Mouse (Mus musculus) intestine, postnatal 0 days (tissue): ENCODE data around the gene Prph. TPM values are rescaled to one million over a fixed set of nuclear protein-coding genes. Genes with fewer than 3 reads are reported as not detected.

Experiments used
- ATAC-seq: fragments of 200-750 bp; cut with Nextera tagmentation; 2 replicates; pipeline ENCODE4 v1.8.0; 2017; ENCODE audit warnings: mild to moderate bottlenecking, moderate TSS enrichment, moderate library complexity
- H3K27ac ChIP-seq: fragments of 300-500 bp; sonication (generic); 2 replicates; pipeline ENCODE4 v1.5.1; 2014; ENCODE audit warnings: mild to moderate bottlenecking, low read depth, low read length, moderate library complexity
- H3K27me3 ChIP-seq: fragments of 300-500 bp; sonication (generic); replicated peaks from 2 replicates; pipeline ENCODE4 v1.6.1; 2014; ENCODE audit warnings: low read length, mixed read lengths; ENCODE audit not compliant: control insufficient read depth, insufficient read depth
- H3K36me3 ChIP-seq: fragments of 300-500 bp; sonication (generic); 2 replicates; pipeline ENCODE4 v1.6.1; 2014; ENCODE audit warnings: mild to moderate bottlenecking, moderate library complexity; ENCODE audit not compliant: control insufficient read depth, insufficient read depth
- H3K4me1 ChIP-seq: fragments of 300-500 bp; sonication (generic); replicated peaks from 2 replicates; pipeline ENCODE4 v1.6.1; 2014; ENCODE audit warnings: antibody characterized with exemption, low read length, mixed read lengths; ENCODE audit not compliant: control insufficient read depth, insufficient read depth
- H3K4me2 ChIP-seq: fragments of 300-500 bp; sonication (generic); replicated peaks from 2 replicates; pipeline ENCODE4 v1.6.1; 2014; ENCODE audit warnings: low read depth, mild to moderate bottlenecking, moderate library complexity
- H3K4me3 ChIP-seq: fragments of 300-500 bp; sonication (generic); 2 replicates; pipeline ENCODE4 v1.5.1; 2014; ENCODE audit warnings: low read depth, low read length
- H3K9ac ChIP-seq: fragments of 300-500 bp; sonication (generic); 2 replicates; pipeline ENCODE4 v1.6.1; 2014; ENCODE audit warnings: mild to moderate bottlenecking, low read depth, low read length
- H3K9me3 ChIP-seq: fragments of 300-500 bp; sonication (generic); 2 replicates; pipeline ENCODE4 v1.6.1; 2016; ENCODE audit warnings: mixed run types; ENCODE audit not compliant: control insufficient read depth
- CTCF ChIP-seq: sonication (generic); IDR thresholded peaks from 2 replicates; pipeline ENCODE4 v1.5.1; 2016; ENCODE audit warnings: low read depth, mild to moderate bottlenecking, control low read depth, antibody characterized with exemption, moderate library complexity
- WGBS: fragments of 180-500 bp; shearing (Covaris S2); extraction: QIAGEN DNeasy Blood & Tissue Kit; methylation state at CpG from one replicate; pipeline ENCODE4 v1.1.7; 2014; 5-methylcytosine and 5-hydroxymethylcytosine counted together
- polyA plus RNA-seq: library from polyadenylated mRNA; unstranded; fragments of >200 nt; fragmentation: Nextera tagmentation; extraction: Ambion mirVana; gene quantifications from 2 replicates; pipeline ENCODE4 v1.2.1, GENCODE M21; 2015

Gene Prph
- polyA plus RNA-seq, 1 experiment from 2014 or later: 29.8 TPM

DNA sequence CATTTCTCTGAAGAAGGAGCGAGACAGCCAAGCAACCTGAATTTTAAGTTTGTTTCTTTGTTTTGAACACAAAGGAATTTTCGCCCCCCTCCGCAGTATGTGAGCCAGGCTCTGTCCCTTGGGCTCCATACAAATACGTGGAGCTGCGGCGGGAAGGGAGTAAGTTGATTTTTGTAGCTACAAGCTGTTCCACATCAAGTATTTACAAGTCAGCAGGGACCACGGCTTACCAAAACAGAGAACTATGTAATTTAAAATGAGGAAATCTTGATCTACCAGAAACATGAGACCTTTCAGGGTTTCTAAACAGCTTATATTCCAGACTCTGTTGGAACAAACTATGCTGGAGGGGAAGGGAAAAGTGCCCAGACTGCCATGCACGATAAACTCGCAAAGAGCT is 37.0 kb upstream of the Prph start:
- Histone ChIP-seq H3K27me3 (no peaks in the 10 kb centered on the region), H3K4me2 (no peak overlapping the region), H3K9ac (no peak overlapping the region), H3K9me3 (no peaks in the 10 kb centered on the region), H3K27ac (no peak overlapping the region), H3K36me3 (no peaks in the 10 kb centered on the region), H3K4me1 (no peaks in the 10 kb centered on the region), H3K4me3 (no peak overlapping the region)
- no peak for ATAC-seq
- no peak for TF ChIP-seq CTCF
- 75% methylated on average over 9 of the region's 9 CpGs for WGBS

DNA sequence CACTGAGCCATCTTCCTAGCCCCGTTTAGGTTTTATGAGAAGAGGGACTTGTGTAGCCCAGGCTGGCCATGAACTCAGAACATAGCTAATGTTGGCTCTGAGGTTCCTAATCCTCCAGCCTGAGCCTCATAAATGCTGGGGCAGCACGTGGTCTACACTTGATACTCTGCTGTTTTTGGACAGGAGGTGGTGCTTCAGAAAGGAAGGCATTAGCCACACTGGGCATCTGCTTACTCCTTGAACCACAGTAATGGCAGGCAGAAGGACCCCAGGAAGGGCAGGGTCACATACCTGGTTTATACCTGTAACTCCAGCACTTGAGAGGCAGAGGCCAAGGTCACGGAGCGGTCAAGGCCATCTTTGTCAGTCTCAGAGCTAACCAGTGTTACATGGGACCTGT is 36.3 kb upstream of the Prph start:
- WGBS: 83% methylated on average over 4 of the region's 4 CpGs
- TF ChIP-seq CTCF: no peak
- Histone ChIP-seq H3K36me3 (no peaks in the 10 kb centered on the region), H3K27ac (no peak overlapping the region), H3K4me1 (no peaks in the 10 kb centered on the region), H3K9ac (no peak overlapping the region), H3K9me3 (no peaks in the 10 kb centered on the region), H3K4me3 (no peak overlapping the region), H3K4me2 (no peak overlapping the region; the same call in 1 of the 2 replicates), H3K27me3 (no peaks in the 10 kb centered on the region)
- no peak for ATAC-seq

DNA sequence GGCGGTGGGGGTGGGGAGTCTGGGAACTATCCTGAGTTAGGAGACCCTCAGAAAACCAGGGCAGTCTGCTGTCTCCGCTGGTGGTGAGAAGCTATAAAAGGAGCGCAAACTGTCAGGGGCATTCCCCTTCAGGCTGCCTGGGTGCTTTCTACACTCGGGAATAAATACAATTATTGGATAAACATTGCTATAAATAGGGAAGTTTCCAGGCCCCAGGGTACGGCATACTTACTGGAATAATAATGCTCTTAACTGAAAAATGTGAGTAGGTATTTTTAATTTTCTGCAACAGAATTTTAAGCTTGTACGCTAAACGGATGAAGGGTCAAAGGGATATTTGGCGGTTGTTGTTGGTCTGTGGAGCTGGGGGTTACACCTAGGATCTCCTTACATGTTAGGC is 35.5 kb upstream of the Prph start:
- Histone ChIP-seq H3K9ac (0 out of 2 replicates have a peak overlapping the region, but pooled peaks have one; percentile 0), H3K4me3 (no peak overlapping the region), H3K4me2 (no peak overlapping the region), H3K9me3 (no peaks in the 10 kb centered on the region), H3K27me3 (no peaks in the 10 kb centered on the region), H3K36me3 (no peaks in the 10 kb centered on the region), H3K27ac (no peak overlapping the region), H3K4me1 (no peaks in the 10 kb centered on the region)
- no peak for ATAC-seq
- no peak for TF ChIP-seq CTCF
- 56% methylated on average over 8 of the region's 8 CpGs for WGBS

DNA sequence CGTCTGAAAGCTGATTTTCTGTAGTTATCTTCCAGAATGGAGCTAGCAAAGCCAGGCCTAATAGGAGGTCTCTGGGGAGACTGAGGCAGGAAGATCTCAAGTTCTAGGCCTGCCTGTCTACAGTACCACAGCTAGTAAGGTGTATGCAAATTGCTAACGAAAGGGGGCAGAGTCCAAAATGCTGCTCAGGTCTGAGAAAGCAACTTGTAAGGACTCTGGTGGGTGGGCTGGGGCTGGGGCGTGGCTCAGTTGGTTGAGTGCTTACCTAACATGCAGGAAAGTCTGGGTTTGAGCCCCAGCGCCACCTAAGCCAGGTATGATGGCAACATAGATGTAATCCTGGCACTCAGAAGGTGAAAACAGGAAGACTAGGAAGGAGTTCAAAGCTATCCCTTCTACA is 34.8 kb upstream of the Prph start:
- no peak for ATAC-seq
- no peaks in the 10 kb centered on the region for H3K4me1 ChIP-seq
- H3K27me3 ChIP-seq: no peaks in the 10 kb centered on the region
- WGBS: 94% methylated on average over 4 of the region's 4 CpGs
- no peak overlapping the region for H3K4me3 ChIP-seq
- H3K9me3 ChIP-seq: no peaks in the 10 kb centered on the region
- H3K9ac ChIP-seq: no peak overlapping the region
- H3K4me2 ChIP-seq: no peak overlapping the region
- no peaks in the 10 kb centered on the region for H3K36me3 ChIP-seq
- TF ChIP-seq CTCF: no peak
- no peak overlapping the region for H3K27ac ChIP-seq

DNA sequence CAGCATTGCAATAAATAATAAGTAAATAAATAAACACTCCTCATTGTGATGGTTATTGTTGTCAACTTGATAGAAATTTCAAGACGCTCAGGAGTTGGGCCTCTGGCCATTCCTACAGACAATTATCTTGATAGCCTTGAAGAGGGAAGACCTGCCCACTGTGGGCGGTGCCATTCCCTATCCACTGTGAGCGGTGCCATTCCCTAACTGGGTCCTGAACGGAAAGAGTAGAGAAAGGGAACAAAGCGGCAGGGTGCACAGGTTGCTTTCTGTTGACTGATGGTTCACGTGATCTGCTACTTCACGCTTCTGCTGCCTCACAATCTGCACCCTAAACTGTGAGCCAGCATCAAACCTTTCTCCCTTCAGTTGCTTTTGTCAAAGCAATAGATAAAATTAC is 33.7 kb upstream of the Prph start:
- Histone ChIP-seq H3K4me3 (no peak overlapping the region), H3K4me1 (no peaks in the 10 kb centered on the region), H3K27ac (no peak overlapping the region), H3K9ac (no peak overlapping the region), H3K4me2 (no peak overlapping the region), H3K27me3 (no peaks in the 10 kb centered on the region), H3K9me3 (no peaks in the 10 kb centered on the region), H3K36me3 (no peaks in the 10 kb centered on the region)
- no peak for ATAC-seq
- no peak for TF ChIP-seq CTCF
- 97% methylated on average over 7 of the region's 7 CpGs for whole genome bisulfite sequencing

DNA sequence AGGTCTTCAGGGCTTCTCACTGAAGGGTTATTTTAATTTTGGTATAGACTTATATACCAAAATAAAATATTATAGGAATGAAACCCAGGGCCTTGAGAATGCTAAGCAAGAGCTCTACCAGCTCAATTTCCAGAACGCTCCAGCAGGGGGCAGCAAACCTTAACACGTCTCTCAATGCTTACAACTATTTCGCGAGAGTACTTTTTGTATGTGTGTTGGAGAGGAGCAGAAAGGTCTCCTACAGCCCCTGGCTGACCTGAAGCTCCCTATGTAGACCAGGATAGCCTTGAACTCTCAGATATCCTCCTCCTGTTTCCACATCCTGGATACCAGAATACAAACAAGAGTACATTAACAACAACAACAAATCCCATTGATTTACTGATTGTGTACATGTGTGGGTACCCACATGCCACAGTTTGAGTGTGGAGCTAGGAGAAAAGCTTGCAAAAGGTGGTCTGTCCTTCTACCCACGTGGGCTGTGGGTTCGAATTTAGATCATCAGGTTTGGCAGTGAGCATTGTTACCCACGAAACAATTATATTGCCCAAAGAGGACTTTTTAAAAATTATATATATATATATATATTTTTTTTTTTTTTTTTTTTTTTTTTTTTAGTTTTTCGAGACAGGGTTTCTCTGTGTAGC is 30.2 kb upstream of the Prph start:
- no peaks in the 10 kb centered on the region for H3K27me3 ChIP-seq
- WGBS: 20% methylated on average over 7 of the region's 8 CpGs
- TF ChIP-seq CTCF: peak; percentile 81
- no peaks in the 10 kb centered on the region; the same call in 1 of the 2 replicates for H3K4me1 ChIP-seq
- no peak for ATAC-seq
- H3K4me2 ChIP-seq: no peak overlapping the region
- no peaks in the 10 kb centered on the region for H3K36me3 ChIP-seq
- no peaks in the 10 kb centered on the region for H3K9me3 ChIP-seq
- H3K9ac ChIP-seq: no peak overlapping the region
- H3K27ac ChIP-seq: no peak overlapping the region
- H3K4me3 ChIP-seq: no peak overlapping the region
